Mouse (Mus musculus): Measurements from ENCODE around the gene Celsr1.
"Not testable (repeated sequence)": the region's sequence is repeated elsewhere in the genome, so short reads cannot be mapped to it uniquely, and the experiment has no call there.

The Celsr1 gene

DNA sequence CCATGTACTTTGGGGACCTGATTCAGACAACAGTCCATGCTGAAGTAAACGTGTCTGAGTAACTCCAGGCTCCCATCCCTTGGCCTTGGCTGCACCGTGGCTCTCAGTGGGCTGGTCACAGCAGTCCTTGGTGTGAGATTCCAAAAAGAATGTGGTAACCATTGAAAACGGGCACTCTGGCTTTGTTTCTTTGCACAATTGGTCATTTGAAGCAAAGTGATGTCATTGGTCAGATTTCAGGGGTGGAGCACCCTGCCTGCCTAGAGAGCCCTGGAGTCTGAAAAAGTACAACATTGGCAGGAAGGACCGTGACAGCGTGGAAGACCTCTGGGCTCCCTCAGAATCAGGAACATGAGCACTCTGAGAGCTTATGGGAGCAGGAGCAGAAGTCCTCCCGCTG, 134.2 kb downstream of the Celsr1 start:
- DNase-seq (ENCODE audit: low read depth, low spot score) = no peak
- H3K27me3 ChIP-seq (ENCODE audit: control insufficient read depth, insufficient read depth, low read length, poor library complexity, severe bottlenecking) = no peaks in the 10 kb centered on the region
- no peaks in the 10 kb centered on the region; the same call in 1 of the 2 replicates for H3K36me3 ChIP-seq (ENCODE audit: control insufficient read depth, insufficient read depth, low read length, poor library complexity, severe bottlenecking)

DNA sequence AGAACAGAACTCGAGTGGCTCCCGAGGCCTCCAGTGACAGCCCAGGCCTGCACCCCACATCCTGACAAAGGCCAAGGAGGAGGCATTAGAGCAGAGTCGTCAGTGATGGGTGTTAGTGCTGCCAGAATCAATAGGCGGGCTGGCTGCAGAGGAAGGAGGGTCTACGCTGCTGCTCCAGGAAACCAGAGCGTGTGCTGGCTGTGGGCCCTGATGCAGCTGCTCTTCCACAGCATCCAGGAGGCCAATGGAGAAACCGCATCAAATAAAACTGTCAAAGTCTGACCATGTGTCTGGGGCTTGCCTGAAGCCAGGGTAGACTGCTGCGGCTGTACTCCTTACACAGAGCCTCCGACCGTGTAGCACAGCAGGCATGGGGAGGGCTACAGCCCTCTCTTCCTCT, 136.5 kb downstream of the Celsr1 start:
- no peak for DNase-seq (ENCODE audit: low read depth, low spot score)
- peaks cover under 1% of the 10 kb centered on the region for H3K36me3 ChIP-seq (ENCODE audit: control insufficient read depth, insufficient read depth, low read length, poor library complexity, severe bottlenecking)
- H3K27me3 ChIP-seq (ENCODE audit: control insufficient read depth, insufficient read depth, low read length, poor library complexity, severe bottlenecking) = no peaks in the 10 kb centered on the region

DNA sequence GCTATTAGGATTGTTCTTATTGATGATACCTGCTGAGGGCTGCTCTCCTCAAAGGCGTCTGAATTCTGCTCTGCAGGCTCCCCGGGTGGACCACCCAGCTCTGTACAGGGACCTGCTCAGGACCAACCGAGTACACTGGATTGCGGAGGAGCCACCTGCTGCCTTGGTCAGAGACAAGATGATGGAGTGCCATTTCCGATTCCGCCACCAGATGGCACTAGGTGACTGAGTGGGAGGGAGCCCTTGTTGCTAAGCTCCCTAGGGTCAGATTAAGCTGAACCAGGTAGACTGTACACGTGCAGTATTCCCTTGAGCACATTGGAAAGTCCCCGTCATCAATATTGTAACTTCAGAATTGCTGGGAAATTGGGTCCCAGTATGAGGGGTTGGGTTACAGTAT, 137.3 kb downstream of the Celsr1 start:
- H3K36me3 ChIP-seq (ENCODE audit: control insufficient read depth, insufficient read depth, low read length, poor library complexity, severe bottlenecking) = peaks cover 3% of the 10 kb centered on the region
- peak; percentile 89 for DNase-seq (ENCODE audit: low read depth, low spot score)
- H3K27me3 ChIP-seq (ENCODE audit: control insufficient read depth, insufficient read depth, low read length, poor library complexity, severe bottlenecking) = no peaks in the 10 kb centered on the region

DNA sequence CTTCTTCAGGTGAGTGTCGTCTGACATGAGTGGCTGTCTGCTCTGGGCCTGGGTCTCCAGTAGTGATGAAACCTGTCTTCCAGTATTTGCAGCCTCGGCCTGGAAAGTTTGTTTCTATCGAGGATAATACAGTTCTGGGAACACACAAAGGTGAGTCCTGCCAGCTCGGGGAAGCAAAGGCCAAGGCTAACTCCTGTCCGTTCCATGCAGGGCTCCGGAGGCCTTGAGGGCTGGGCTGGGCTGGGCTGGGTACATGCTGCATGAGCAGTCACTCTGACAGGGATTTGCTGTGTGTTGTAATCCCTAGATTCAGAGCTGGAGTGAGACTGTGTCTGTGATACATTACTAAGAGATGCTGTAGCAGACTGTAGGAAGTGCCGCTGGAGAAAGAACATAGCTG, 139.7 kb downstream of the Celsr1 start:
- no peak for DNase-seq (ENCODE audit: low read depth, low spot score)
- Histone ChIP-seq H3K27me3 (ENCODE audit: control insufficient read depth, insufficient read depth, low read length, poor library complexity, severe bottlenecking) (no peaks in the 10 kb centered on the region), H3K36me3 (ENCODE audit: control insufficient read depth, insufficient read depth, low read length, poor library complexity, severe bottlenecking) (peaks cover 3% of the 10 kb centered on the region)

DNA sequence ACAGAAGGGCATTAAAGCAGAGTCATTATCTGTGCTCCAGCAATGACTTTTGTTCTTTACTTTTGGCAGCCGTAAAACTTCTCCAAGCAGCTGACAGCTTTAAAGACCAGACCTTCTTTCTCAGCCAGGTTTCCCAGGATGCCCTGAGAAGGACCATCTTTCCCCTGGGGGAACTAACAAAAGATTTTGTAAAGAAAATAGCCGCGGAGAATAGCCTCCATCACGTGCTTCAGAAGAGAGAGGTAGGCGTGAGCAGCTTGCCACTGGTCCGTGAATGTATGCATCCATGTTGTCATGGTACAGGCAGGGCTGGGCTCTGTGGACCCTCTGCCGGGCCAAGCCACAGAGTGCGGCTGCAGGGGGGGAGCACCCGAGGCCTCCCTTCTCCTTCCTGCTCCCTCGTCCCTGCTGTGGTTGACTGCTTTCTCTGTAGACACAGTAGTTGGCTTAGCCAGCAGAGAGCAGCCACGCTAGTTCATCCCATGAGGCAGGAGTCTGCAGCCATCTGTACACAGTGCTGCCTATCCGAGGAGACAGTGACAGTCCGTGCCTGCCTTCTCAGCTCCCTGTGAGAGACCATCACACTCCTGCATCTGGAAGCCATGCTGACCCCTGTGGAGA, 141.0 kb downstream of the Celsr1 start:
- DNase-seq (ENCODE audit: low read depth, low spot score) = no peak
- Histone ChIP-seq H3K36me3 (ENCODE audit: control insufficient read depth, insufficient read depth, low read length, poor library complexity, severe bottlenecking) (peaks cover 5% of the 10 kb centered on the region), H3K27me3 (ENCODE audit: control insufficient read depth, insufficient read depth, low read length, poor library complexity, severe bottlenecking) (no peaks in the 10 kb centered on the region)

DNA sequence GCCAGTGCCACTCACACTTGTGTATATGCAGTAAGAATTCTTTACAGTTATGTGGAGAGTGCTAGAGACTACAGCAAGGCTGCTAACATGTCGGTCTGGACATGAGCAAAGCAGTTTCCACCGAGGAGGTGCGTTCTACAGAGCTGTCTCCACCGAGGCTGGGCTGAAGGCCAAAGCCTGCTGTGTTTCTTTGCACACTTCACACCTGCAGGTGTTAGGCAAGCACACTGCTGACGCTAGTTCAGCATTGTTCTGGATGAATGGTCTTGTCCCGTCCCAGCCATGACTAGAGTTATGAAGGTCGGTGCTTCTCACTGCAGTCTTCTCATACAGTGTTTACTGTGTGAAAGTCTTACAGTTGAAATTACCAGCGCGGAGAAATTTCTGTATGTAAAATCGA, 141.6 kb downstream of the Celsr1 start:
- peaks cover 5% of the 10 kb centered on the region for H3K36me3 ChIP-seq (ENCODE audit: control insufficient read depth, insufficient read depth, low read length, poor library complexity, severe bottlenecking)
- no peak for DNase-seq (ENCODE audit: low read depth, low spot score)

DNA sequence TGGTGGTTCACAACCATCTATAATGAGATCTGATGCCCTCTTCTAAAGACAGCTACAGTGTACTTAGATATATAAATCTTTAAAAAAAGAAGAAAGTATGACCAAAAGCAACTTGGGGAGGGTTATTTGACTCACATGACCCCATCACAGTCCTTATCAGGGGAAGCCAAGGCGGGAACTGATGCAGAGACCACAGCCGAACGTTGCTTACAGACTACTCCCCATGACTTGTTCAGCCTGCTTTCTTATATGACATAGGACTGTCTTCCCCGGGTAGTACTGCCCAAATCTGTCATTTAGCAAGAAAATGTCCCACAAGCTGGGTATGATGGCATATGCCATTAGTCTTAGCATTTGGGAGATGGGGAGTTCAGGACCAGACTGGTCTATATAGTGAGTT, 144.3 kb downstream of the Celsr1 start:
- peaks cover 5% of the 10 kb centered on the region for H3K36me3 ChIP-seq (ENCODE audit: control insufficient read depth, insufficient read depth, low read length, poor library complexity, severe bottlenecking)

More for the DNA sequence above, 141.6 kb downstream of the Celsr1 start:
- H3K27me3 ChIP-seq (ENCODE audit: control insufficient read depth, insufficient read depth, low read length, poor library complexity, severe bottlenecking) = no peaks in the 10 kb centered on the region

DNA sequence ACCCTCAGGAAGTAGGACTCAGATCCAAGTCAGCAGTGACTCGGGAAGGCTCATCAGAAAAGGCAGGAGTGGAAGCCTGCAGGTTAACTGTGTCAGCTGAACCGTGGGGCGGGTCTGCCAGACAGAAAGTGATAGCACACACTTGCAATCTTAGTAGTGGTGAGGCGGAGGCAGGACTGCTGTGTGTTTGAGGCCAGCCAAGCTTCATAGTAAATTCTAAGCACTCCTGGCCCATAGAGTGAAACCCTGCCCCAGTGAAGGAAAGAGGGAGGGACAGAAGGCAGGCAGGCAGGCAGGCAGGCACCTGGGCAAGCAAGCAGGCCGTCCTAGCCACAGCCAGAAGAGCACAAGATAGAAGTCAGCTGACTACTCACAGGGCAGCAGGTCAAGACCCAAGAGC, 148.0 kb downstream of the Celsr1 start:
- no peaks in the 10 kb centered on the region for H3K27me3 ChIP-seq (ENCODE audit: control insufficient read depth, insufficient read depth, low read length, poor library complexity, severe bottlenecking)

More for the DNA sequence above, 144.3 kb downstream of the Celsr1 start:
- no peaks in the 10 kb centered on the region for H3K27me3 ChIP-seq (ENCODE audit: control insufficient read depth, insufficient read depth, low read length, poor library complexity, severe bottlenecking)
- no peak for DNase-seq (ENCODE audit: low read depth, low spot score)

DNA sequence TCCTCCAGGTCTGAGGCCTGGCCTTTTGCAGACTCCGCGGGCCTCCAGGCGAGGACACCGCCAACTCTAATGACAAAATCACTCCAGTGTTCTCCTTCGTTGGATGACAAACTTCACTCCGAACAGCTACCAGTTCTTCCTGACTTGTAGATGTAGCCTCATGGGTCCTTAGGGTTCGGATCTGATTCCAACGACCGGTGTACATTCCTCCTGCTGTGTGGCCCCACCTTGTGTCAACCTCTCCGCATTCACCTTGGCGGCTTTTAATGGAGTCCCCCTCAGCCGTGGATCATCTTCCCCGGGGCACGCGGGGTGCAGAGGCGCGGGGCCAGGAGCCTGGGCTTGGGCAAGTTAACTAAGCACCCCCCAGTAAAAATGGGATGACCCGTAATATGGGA, 154.1 kb downstream of the Celsr1 start:
- no peak for DNase-seq (ENCODE audit: low read depth, low spot score)
- H3K27me3 ChIP-seq (ENCODE audit: control insufficient read depth, insufficient read depth, low read length, poor library complexity, severe bottlenecking) = no peaks in the 10 kb centered on the region
- H3K36me3 ChIP-seq (ENCODE audit: control insufficient read depth, insufficient read depth, low read length, poor library complexity, severe bottlenecking) = no peaks in the 10 kb centered on the region; the same call in 1 of the 2 replicates

More for the DNA sequence above, 148.0 kb downstream of the Celsr1 start:
- DNase-seq (ENCODE audit: low read depth, low spot score) = no peak
- H3K36me3 ChIP-seq (ENCODE audit: control insufficient read depth, insufficient read depth, low read length, poor library complexity, severe bottlenecking) = peaks cover 2% of the 10 kb centered on the region

DNA sequence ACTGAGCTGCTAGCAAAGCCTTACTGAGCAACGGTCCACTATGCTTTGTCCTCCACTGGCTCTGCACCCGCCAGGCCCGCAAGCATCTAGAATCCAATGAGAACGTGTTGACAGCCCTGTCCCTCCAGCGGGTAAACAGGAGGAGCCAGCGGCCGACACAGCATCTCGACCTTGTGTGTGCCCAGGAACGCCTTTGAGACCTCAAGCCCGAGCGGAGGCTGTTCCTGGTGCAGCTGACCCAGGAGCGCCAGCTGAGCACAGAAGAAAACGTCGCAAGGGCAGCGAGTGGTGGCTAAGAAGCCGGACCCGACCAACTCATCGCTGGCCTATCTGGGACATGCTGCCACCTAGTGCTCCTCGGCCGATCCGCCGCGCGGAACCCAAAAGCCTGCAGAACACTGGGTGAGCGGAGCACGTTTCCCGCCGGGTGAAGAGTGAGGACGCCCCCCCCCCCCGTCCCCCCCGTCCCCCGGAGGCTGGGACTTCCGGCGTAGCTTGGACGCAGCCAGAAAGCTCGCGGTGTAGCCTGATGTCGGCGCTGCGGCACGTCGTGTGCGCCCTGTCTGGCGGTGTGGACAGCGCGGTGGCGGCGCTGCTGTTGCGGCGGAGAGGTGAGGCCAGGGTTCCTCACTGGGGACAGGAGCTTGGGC, 154.6 kb downstream of the Celsr1 start, which contains the start of gene Trmu:
Gene Trmu (plus strand): TSS at position 465 of the 650 bp plus-strand sequence.
- H3K27me3 ChIP-seq (ENCODE audit: control insufficient read depth, insufficient read depth, low read length, poor library complexity, severe bottlenecking) = no peaks in the 10 kb centered on the region
- DNase-seq (ENCODE audit: low read depth, low spot score) = peak; percentile 92
- no peaks in the 10 kb centered on the region for H3K36me3 ChIP-seq (ENCODE audit: control insufficient read depth, insufficient read depth, low read length, poor library complexity, severe bottlenecking)

DNA sequence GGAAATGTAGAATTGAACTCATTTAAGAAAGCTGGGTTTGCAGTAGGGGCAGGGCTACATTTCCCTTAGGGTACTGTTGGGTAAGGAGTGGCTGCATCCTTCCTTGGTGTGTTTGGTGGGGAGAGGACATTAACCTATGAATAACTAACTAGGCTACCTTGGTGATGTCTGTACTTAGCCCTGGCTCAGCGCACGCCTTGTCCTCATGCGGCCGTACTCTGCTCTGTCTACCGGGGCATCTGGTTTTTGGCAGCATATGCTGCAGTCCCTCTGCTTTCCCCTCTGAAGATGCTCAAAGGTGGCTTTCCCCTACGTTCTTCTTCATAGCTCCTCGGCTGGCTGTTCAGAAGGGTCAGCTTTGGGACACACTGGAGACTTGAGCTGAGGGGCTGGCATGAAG, 156.2 kb downstream of the Celsr1 start:
- Histone ChIP-seq H3K36me3 (ENCODE audit: control insufficient read depth, insufficient read depth, low read length, poor library complexity, severe bottlenecking) (no peaks in the 10 kb centered on the region), H3K27me3 (ENCODE audit: control insufficient read depth, insufficient read depth, low read length, poor library complexity, severe bottlenecking) (no peaks in the 10 kb centered on the region)
- DNase-seq (ENCODE audit: low read depth, low spot score) = no peak

DNA sequence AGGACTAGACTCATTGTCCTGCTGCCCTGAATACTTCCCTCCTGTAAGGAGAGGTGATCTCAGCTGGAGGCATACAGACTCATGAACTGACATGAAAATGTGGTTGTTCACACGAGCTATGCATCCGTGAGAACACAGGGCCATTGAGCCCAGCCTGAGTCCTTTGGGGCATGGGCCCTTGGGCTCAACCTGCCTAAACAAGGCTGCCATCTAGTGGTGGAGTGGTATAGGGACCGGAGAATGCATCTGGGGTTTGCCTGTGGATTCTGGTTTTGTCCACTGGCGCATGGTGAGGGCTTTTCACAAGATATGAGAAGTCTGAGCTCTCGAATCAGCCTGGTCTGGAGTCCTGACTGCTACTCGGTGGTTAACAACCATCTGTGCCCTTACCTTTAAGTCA, 165.9 kb downstream of the Celsr1 start:
- peak; percentile 85 for DNase-seq (ENCODE audit: low read depth, low spot score)
- H3K36me3 ChIP-seq (ENCODE audit: control insufficient read depth, insufficient read depth, low read length, poor library complexity, severe bottlenecking) = 0 out of 2 replicates have a peak, but pooled peaks cover 1% of the 10 kb centered on the region
- no peaks in the 10 kb centered on the region for H3K27me3 ChIP-seq (ENCODE audit: control insufficient read depth, insufficient read depth, low read length, poor library complexity, severe bottlenecking)

DNA sequence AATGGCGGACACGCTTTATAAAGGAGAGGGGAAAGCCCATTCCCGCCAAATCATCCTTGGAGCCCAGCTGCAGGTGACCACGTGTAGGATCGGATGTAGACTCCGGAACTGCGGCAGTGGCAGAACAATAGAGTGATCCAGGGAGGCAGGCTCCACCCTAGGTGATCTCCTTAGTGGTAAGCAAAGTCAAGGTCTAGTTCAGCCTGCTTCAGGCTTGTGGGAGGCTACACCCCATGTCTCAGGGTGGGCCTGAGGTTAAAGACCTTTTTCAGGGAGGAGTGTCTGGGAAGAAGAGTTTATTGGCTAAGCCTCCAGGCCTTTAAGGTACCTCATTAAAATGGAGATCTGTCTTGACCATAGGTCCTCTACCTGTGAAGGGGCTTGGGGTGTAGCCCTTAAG, 167.7 kb downstream of the Celsr1 start:
- H3K27me3 ChIP-seq (ENCODE audit: control insufficient read depth, insufficient read depth, low read length, poor library complexity, severe bottlenecking); DNase-seq (ENCODE audit: low read depth, low spot score): not testable (repeated sequence)

DNA sequence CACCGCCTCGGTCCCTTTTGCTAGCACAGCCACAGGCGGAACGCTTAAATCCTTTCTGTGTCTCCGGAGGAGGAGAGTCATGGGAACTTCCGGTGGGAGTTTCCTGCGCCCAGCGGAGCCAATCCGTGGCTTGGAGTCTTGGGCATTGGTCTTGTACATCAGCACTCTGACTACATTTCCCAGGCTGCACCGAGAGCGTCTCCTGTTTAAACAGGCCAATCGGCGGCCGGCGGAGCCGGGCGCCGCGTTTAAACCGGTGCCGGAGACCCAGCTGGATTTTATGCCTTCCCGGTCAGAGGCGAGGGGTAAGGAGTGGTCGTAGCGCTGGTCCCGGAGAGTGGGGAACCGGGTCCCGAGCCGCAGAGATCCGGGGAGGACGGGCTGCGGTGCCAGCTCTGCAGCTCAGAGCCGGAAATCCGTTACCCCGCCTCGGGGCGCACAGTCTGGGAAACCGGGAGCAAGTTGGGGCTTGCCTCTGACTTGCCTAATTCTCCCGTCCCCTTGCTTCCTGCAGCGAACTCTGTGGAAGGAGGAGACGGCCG, 174.0 kb downstream of the Celsr1 start, which contains the start of gene Gtse1:
Gene Gtse1 (plus strand): TSS at position 256 of the 542 bp plus-strand sequence.
- no peaks in the 10 kb centered on the region for H3K27me3 ChIP-seq (ENCODE audit: control insufficient read depth, insufficient read depth, low read length, poor library complexity, severe bottlenecking)
- DNase-seq (ENCODE audit: low read depth, low spot score) = peak; percentile 94
- no peaks in the 10 kb centered on the region for H3K36me3 ChIP-seq (ENCODE audit: control insufficient read depth, insufficient read depth, low read length, poor library complexity, severe bottlenecking)

More for the DNA sequence above, 167.7 kb downstream of the Celsr1 start:
- not testable (repeated sequence) for H3K36me3 ChIP-seq (ENCODE audit: control insufficient read depth, insufficient read depth, low read length, poor library complexity, severe bottlenecking)

DNA sequence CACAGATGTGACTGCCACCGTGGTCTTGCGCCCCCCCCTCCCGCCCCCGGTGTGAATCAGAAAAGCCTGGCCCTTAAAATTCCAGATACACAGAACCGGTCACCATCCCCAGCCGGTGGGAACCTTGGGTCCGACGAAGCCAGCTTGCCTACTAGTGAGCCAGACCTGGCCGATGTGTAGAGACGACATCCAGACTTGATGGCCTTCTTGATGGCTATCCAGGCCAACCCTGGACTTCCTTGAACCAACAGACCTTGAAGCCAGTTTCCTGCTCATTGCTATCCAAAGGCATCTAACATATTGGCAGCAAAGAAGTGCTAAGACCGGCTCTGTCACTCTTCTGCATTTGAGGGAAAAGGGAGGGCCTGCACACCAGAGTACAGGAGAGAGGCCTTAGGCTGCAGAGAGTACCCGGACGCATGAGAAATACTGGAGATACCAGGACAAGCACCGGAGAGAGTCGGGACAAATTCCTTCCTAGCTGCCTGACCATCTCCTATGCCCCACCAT, 174.5 kb downstream of the Celsr1 start:
- no peaks in the 10 kb centered on the region for H3K27me3 ChIP-seq (ENCODE audit: control insufficient read depth, insufficient read depth, low read length, poor library complexity, severe bottlenecking)
- DNase-seq (ENCODE audit: low read depth, low spot score) = no peak
- no peaks in the 10 kb centered on the region for H3K36me3 ChIP-seq (ENCODE audit: control insufficient read depth, insufficient read depth, low read length, poor library complexity, severe bottlenecking)
